Mouse (Mus musculus): ENCODE data around the gene Sowahd.
"Not testable (repeated sequence)": the region's sequence is repeated elsewhere in the genome, so short reads cannot be mapped to it uniquely, and the experiment has no call there.

Sowahd gene

GRCm38 (mm10) chrX:37048066-37048889 is at the start of gene Sowahd:
Sowahd (plus strand) TSS chrX:37048845.
- no peak for DNase-seq (ENCODE audit: low spot score)

DNA sequence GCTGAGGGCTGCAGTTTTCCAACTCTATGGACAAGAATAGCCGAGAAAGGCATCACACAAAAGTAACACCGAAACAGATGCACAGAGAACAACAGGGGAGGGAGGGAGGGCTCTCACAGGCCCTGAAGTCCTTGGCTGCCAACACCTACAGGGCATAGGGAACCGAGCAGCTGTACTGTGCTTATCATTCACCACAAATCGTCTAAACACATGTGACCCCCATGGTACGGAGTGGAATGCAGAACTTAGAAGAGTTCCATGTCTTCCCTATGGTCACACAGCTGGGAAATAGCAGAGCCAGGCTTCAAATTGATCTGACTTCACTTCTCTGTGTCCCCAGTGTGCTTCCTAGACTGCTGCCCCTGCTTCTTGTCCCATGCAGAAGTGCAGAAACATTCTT is 34.8 kb upstream of the Sowahd start:
- no peak for DNase-seq (ENCODE audit: low spot score)

- DNase-seq (ENCODE audit: low spot score) = no peak
Measured at GRCm38 (mm10) chrX:37018150-37018654, 30.4 kb upstream of the Sowahd start.

DNA sequence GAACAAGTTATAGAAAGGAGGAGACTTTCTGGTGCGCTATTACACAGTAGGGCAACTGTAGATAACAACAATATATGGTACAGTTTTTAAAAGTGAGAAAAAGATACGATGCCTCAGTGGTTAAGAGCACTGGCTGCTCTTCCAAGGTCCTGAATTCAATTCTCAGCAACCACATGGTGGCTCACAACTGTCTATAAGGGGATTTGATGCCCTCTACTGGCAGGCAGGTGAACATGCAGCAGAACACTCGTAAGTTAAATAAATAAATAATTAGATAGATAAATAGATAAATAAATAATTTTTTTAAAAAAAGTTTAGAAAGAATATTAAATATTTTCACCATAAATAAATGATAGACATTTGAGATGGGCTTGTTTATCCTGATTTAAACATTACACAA is 29.6 kb upstream of the Sowahd start:
- DNase-seq (ENCODE audit: low spot score) = no peak

- DNase-seq (ENCODE audit: low spot score) = peak; percentile 4
Measured at GRCm38 (mm10) chrX:37022690-37023089, 26.0 kb upstream of the Sowahd start.

DNA sequence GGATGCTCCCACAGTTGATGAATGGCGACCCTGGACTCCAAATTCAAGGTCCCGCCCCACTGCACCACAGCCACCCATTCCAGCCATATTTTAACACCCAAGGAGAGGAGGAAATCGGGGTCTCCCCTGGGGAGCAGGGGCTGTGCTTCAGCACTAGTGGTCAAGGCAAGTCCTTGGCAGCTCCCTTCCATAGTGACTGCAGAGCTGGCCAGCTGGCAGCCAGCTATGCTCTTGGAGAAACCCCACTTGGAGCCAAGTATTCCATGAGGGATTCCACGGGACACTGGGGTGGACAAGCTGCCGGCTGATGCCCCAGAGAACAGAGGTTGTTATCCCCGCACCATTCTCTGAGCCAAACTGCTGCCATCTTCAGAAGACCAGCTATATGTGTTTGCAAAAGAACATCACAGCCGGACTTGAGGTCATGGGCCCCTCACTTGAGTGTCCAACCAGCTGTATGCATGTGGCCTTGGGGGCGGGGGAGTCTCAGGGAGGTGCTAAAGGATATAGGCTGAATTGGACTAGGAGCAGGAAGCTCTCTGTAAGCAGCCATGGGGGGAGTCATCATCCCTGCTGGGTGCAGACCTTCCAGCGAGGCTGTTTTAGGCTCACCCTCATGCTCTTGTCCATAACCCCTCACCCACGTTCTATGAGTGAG is 24.9 kb upstream of the Sowahd start:
- no peak for DNase-seq (ENCODE audit: low spot score)

- no peak for DNase-seq (ENCODE audit: low spot score)
Measured at GRCm38 (mm10) chrX:37028378-37028777, 20.3 kb upstream of the Sowahd start.

GRCm38 (mm10) chrX:37042726-37043125 is 5.9 kb upstream of the Sowahd start:
- DNase-seq (ENCODE audit: low spot score) = no peak

- no peak for DNase-seq (ENCODE audit: low spot score)
Measured at GRCm38 (mm10) chrX:37048890-37049823, 512 bp downstream of the Sowahd start.

DNA sequence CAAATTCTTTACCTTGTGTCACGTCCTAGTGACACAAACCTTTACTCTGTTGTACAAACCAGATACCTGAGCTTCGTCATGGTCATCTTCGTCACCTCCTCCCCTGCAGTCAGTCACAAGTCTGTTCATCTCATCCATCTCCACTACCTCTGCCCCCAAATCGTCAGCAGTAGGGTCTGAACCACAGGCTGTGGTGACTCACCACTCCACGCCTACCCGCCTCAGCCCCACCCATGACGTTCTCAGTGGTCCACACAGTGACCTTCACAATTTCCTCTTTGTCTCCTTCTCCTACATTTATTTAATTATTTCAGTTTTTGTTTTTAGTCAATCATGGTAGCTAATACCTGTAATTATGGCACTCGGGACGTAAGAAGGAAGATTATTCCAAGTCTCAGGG is 15.3 kb downstream of the Sowahd start:
- no peak for DNase-seq (ENCODE audit: low spot score)

- no peak for DNase-seq (ENCODE audit: low spot score)
Measured at GRCm38 (mm10) chrX:37067299-37067698, 18.7 kb downstream of the Sowahd start.

- no peak for DNase-seq (ENCODE audit: low spot score)
Measured at GRCm38 (mm10) chrX:37068766-37069165, 20.1 kb downstream of the Sowahd start.

GRCm38 (mm10) chrX:37074262-37074892 is 25.7 kb downstream of the Sowahd start:
- peak; percentile 11 for DNase-seq (ENCODE audit: low spot score)

DNA sequence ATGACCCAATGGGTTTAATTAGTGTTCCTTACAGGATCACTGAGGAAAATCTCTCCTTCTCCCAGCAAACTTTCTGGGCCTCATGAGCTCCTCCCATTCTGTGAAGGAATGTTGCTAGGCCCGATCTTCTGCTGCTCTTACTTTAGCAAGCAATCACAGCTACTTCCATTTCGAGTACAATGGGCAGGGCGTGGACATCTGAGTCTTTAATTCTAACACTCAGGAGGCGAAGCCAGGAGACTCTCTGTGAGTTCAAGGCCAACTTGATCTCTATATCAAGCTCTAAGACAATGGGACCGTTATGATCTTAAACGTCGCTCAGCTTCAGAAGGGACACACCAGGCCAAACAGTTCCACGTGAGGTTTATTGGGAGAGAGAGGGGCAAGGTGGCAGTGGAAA is 28.0 kb downstream of the Sowahd start:
- DNase-seq (ENCODE audit: low spot score) = no peak

- DNase-seq (ENCODE audit: low spot score) = not testable (repeated sequence)
Measured at GRCm38 (mm10) chrX:37080345-37080744, 31.7 kb downstream of the Sowahd start.

GRCm38 (mm10) chrX:37081194-37081593 is 32.5 kb downstream of the Sowahd start:
- no peak for DNase-seq (ENCODE audit: low spot score)

DNA sequence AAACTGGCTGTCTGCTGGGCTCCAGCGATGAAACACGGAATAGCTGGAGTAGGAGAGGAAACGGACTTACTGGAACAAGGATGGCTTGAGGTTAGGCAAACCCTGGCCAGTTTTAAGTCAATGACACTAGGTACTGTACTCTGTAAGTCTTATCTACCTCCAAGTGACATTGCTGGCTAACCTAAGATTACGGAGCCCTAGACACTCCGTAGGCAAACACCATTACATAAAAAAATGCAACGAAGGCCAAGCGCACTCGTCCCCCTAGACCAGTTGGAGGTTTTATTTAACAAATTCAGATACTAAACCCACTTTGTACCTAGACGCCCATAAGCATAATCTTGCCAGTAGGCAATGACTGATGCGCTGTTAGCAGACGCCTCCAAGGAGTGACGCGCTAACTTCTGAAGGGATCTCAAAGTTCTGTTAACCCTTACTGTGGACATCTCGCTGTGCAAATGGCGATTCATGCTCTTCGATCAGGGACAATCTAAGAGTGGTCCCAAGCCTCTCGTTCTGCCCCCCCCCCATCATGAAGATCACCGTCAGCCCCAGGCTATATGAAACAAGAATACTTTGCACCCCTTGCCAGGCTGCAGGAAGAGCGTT is 35.8 kb downstream of the Sowahd start:
- no peak for DNase-seq (ENCODE audit: low spot score)

DNA sequence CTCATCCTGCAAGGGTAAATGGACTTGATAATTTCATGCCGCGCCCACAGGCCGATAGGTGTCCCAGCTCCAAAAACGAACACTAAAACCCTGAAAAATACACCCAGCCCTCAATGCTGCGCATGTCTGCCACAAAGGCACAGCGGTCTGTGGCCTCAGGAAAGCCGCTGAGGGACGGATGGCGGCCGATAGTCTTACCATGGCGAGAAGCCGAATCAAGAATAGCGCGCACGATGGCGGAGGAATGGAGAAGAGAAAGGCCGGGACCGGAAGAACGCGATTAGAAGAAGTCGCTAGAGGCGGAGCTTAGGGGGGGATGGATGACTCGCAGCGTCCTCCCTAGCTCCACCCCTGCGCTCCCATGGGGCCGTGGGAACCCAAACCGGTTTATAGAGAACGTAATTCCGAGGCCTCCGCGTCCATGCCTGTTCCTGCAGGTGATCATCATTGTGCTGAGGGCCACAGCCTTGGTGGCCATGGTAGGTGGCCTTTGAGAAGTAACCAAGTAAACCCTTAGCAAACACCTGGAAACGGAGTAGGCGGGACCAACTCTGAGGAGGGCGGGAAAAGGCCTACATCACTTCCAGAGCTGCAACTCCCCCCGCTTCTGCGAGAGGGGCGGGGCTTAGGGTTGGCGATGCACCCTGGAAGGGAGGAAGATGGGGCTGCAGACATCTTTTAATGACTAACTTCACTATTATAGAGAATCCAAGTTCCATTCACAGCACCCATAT is 36.4 kb downstream of the Sowahd start, which contains the start of gene Rpl39:
TSS of gene Rpl39 (minus strand) at position 476 of the 734 bp plus-strand sequence.
- peak; percentile 75 for DNase-seq (ENCODE audit: low spot score)

DNA sequence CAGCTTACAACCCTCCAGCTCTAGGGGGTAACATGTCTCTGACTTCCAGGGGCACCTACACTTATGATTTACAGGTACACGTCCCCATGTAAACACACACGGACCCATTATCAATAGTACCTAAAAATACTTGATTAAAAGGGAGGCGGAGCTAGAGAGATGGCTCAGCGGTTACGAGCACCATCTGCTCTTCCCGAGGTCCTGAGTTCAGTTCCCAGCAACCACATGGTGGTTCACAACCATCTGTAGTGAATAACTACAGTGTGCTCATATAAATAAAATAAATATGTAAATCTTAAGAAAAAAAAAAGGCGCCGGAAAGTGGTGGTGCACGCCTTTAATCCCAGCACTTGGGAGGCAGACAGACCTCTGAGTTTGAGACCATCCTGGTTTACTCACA is 37.0 kb downstream of the Sowahd start:
- no peak for DNase-seq (ENCODE audit: low spot score)

DNA sequence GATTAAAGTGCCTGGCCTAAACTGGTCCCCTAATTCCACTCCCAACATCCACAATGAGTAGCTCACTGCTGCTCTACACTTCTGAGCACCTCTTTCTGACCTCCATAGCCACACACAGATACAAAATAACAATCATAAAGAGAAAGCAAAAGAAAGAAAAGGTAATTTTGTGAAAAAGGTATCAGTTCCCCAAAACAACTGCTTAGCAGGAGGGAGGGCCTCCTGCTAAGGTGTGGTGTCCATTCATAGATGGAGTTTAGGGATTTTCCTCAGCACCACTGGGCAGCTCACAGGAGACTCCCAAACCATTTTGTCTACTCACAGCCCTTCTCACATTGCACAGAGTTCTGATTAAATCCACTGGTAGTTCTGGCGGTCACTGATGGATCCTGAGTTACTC is 40.1 kb downstream of the Sowahd start:
- DNase-seq (ENCODE audit: low spot score) = no peak
